ENCODE assay signal across 31 mouse cellular contexts in the genomic region with DNA sequence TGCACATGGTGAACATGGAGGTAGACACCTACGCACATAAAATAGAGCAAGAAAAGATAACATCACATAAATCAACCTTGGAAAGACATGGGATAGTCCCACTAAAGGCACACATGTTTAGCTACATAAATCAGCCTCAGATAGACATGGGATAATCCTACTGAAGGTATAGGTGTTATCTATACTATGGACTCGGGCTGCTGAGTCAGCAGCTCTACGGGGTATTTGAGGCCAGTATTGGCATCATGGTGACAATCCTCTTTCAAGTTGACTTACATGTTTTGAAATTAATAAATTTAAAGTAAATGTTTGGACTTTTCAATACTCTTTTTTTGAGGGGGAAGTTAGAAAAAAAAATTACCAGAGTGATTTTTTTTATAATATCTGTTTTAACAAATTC. TPM values are rescaled to one million over a fixed set of nuclear protein-coding genes. Genes with fewer than 3 reads are reported as not detected.
"Had no signal": no experiment of that assay in that cellular context is flagged by ENCODE, and none has a peak within 500 bp of the region (broad histone marks: within the 10 kb centered on the region; RNA-seq: fewer than 3 reads in every experiment).

No protein-coding gene starts in this region.

- H3K4me1 ChIP-seq: embryonic facial prominence, embryonic 10.5 days; embryonic facial prominence, embryonic 12.5 days; embryonic facial prominence, embryonic 13.5 days; embryonic facial prominence, embryonic 15.5 days; forebrain, embryonic 10.5 days; forebrain, embryonic 12.5 days; forebrain, embryonic 13.5 days; forebrain, embryonic 15.5 days had no signal

- H3K4me3 ChIP-seq: embryonic facial prominence, embryonic 10.5 days; embryonic facial prominence, embryonic 12.5 days; embryonic facial prominence, embryonic 13.5 days; embryonic facial prominence, embryonic 15.5 days; erythroblast, embryonic 14.5 days; forebrain, embryonic 10.5 days; forebrain, embryonic 12.5 days; forebrain, embryonic 13.5 days; forebrain, embryonic 15.5 days; gastrocnemius, adult 2 months; heart, adult 2 months; heart, embryonic 10.5 days had no signal

- DNase-seq: cerebellum, adult 9-11 months; cerebellum, postnatal 10 days; cerebellum, postnatal 14 days; cerebellum, postnatal 25 days; cerebellum, postnatal 36 days; embryo, embryonic 11 days; forebrain, postnatal 0 days; gastrocnemius, adult 2 months; gastrocnemius, postnatal 10 days; gastrocnemius, postnatal 14 days; gastrocnemius, postnatal 25 days; gastrocnemius, postnatal 36 days; heart, adult 11 months; heart, adult 18-20 months; heart, adult 2 months had no signal

- ATAC-seq: forebrain, embryonic 13.5 days; forebrain, embryonic 14.5 days; forebrain, embryonic 15.5 days; forebrain, embryonic 16.5 days; forebrain, postnatal 0 days had no signal

- H3K27me3 ChIP-seq: embryonic facial prominence, embryonic 12.5 days; embryonic facial prominence, embryonic 13.5 days; embryonic facial prominence, embryonic 15.5 days; forebrain, embryonic 12.5 days; forebrain, embryonic 13.5 days; forebrain, embryonic 15.5 days had no signal

- H3K27ac ChIP-seq: embryonic facial prominence, embryonic 10.5 days; embryonic facial prominence, embryonic 12.5 days; embryonic facial prominence, embryonic 13.5 days; embryonic facial prominence, embryonic 15.5 days; forebrain, embryonic 10.5 days; forebrain, embryonic 12.5 days; forebrain, embryonic 13.5 days; forebrain, embryonic 15.5 days; gastrocnemius, adult 2 months; heart, adult 2 months had no signal

- H3K4me2 ChIP-seq: embryonic facial prominence, embryonic 12.5 days; embryonic facial prominence, embryonic 13.5 days; embryonic facial prominence, embryonic 15.5 days; forebrain, embryonic 12.5 days; forebrain, embryonic 13.5 days; forebrain, embryonic 15.5 days had no signal

- H3K9me3 ChIP-seq: embryonic facial prominence, embryonic 10.5 days; embryonic facial prominence, embryonic 12.5 days; embryonic facial prominence, embryonic 13.5 days; embryonic facial prominence, embryonic 15.5 days; forebrain, embryonic 10.5 days; forebrain, embryonic 12.5 days; forebrain, embryonic 13.5 days; forebrain, embryonic 15.5 days; heart, embryonic 10.5 days had no signal

- H3K9ac ChIP-seq: embryonic facial prominence, embryonic 12.5 days; embryonic facial prominence, embryonic 13.5 days; embryonic facial prominence, embryonic 15.5 days; forebrain, embryonic 12.5 days; forebrain, embryonic 13.5 days; forebrain, embryonic 15.5 days; forebrain, postnatal 0 days had no signal

RNA-seq across cellular contexts. Expression of a gene that starts 32.3 kb away (rescaled TPM):
- total RNA-seq: common myeloid progenitor, adult 5-6 weeks; gastrocnemius, adult 18-20 months; gastrocnemius, adult 2 months; gastrocnemius, adult 8-10 months; gastrocnemius, postnatal 10 days; gastrocnemius, postnatal 14 days; gastrocnemius, postnatal 25 days; gastrocnemius, postnatal 36 days; granulocyte monocyte progenitor cell, adult 5-6 weeks; heart, adult 18-20 months; heart, adult 2 months had no signal
- polyA plus RNA-seq: erythroblast, embryonic 14.5 days had no signal

RNA-seq across cellular contexts. Expression of a gene that starts 45.8 kb away (rescaled TPM):
- total RNA-seq: gastrocnemius, adult 8-10 months had no signal
